ENCODE assay signal across 24 mouse cellular contexts in genomic region chr7:64708176-64708575, GRCm38 (mm10).
"Had no signal": no experiment of that assay in that cellular context is flagged by ENCODE, and none has a peak within 500 bp of the region (broad histone marks: within the 10 kb centered on the region; RNA-seq: fewer than 3 reads in every experiment).

No protein-coding gene starts in this region.

- H3K4me1 ChIP-seq: heart, embryonic 13.5 days; heart, embryonic 15.5 days; hindbrain, embryonic 15.5 days; kidney, embryonic 15.5 days; limb, embryonic 13.5 days; limb, embryonic 15.5 days had no signal

- H3K4me3 ChIP-seq: heart, adult 2 months; heart, embryonic 13.5 days; heart, embryonic 15.5 days; hindbrain, embryonic 13.5 days; hindbrain, embryonic 15.5 days; kidney, embryonic 15.5 days; limb, embryonic 13.5 days; limb, embryonic 15.5 days had no signal

- H3K4me2 ChIP-seq: heart, embryonic 11.5 days; heart, embryonic 13.5 days; heart, embryonic 15.5 days; hindbrain, embryonic 13.5 days; hindbrain, embryonic 15.5 days; kidney, embryonic 15.5 days; limb, embryonic 13.5 days; limb, embryonic 15.5 days had no signal

- H3K27ac ChIP-seq: heart, adult 2 months; heart, embryonic 13.5 days; heart, embryonic 15.5 days; hindbrain, embryonic 13.5 days; hindbrain, embryonic 15.5 days; hindbrain, postnatal 0 days; kidney, embryonic 15.5 days; kidney, postnatal 0 days; limb, embryonic 13.5 days; limb, embryonic 15.5 days had no signal

- DNase-seq: gastrocnemius, postnatal 14 days; gastrocnemius, postnatal 36 days; heart, adult 2 months; heart, postnatal 14 days; heart, postnatal 36 days; kidney, adult 11 months; kidney, adult 2 months; kidney, adult 9 months; kidney, postnatal 14 days; kidney, postnatal 36 days; layer of hippocampus, adult 9-11 months; layer of hippocampus, postnatal 36 days; left cerebral cortex, postnatal 4 days had no signal

- H3K9ac ChIP-seq: heart, embryonic 13.5 days; heart, embryonic 15.5 days; hindbrain, embryonic 13.5 days; hindbrain, embryonic 15.5 days; kidney, embryonic 15.5 days; limb, embryonic 13.5 days; limb, embryonic 15.5 days had no signal

- H3K9me3 ChIP-seq: heart, embryonic 13.5 days; heart, embryonic 15.5 days; hindbrain, embryonic 13.5 days; hindbrain, embryonic 15.5 days; kidney, embryonic 15.5 days; limb, embryonic 13.5 days; limb, embryonic 15.5 days had no signal

- H3K36me3 ChIP-seq: heart, embryonic 13.5 days; heart, embryonic 15.5 days; hindbrain, embryonic 13.5 days; hindbrain, embryonic 15.5 days; kidney, embryonic 15.5 days; limb, embryonic 13.5 days; limb, embryonic 15.5 days had no signal

- ATAC-seq: hindbrain, postnatal 0 days; intestine, embryonic 16.5 days had no signal

- H3K27me3 ChIP-seq: heart, embryonic 13.5 days; heart, embryonic 15.5 days; hindbrain, embryonic 13.5 days; hindbrain, embryonic 15.5 days; kidney, embryonic 15.5 days; limb, embryonic 13.5 days; limb, embryonic 15.5 days had no signal
